8 mouse cellular contexts compared by ENCODE assay signal in the genomic region with DNA sequence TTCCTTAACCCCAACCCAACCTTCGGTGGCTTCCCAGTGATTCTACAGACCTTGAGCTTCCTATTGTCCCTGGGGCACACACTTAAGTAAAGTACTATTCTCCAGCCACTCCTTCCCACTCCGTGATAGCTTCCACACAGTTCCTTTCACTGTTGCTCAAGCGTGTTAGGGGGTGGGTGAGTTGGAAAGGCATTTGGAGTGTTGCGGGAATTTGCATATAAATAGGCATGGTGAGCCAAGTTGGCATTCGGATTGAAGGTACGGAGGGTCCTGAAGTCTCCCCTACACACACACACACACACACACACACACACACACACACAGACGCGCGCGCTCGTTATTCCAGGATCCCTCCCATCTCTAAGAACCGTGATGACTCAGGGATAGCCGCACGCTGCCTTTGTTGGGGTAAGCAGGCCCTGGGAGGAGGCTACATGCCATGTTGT. TPM values are rescaled to one million over a fixed set of nuclear protein-coding genes. Genes with fewer than 3 reads are reported as not detected.
DNase-seq lines count a peak whose midpoint lies in the region; ATAC-seq and TF ChIP-seq lines count a peak whose summit lies in the region.

No protein-coding gene starts in this region.

- H3K4me2 ChIP-seq in heart, embryonic 12.5 days = peak overlapping the region; percentile 99
- H3K4me2 ChIP-seq in intestine, postnatal 0 days (replicated peaks; ENCODE audit: low read depth) = peak overlapping the region; percentile 99

- TF ChIP-seq CTCF in cortical plate, adult 2 months (IDR thresholded peaks at IDR 0.05; ENCODE audit: extremely low read depth, insufficient read depth, low read length) = no peak
- TF ChIP-seq CTCF in intestine, postnatal 0 days (IDR thresholded peaks at IDR 0.05; ENCODE audit: low read depth) = no peak

- WGBS in heart, embryonic 12.5 days = 2% methylated on average over 14 of the region's 14 CpGs
- WGBS in intestine, postnatal 0 days = 6% methylated on average over 14 of the region's 14 CpGs

- no peaks in the 10 kb centered on the region for H3K9me3 ChIP-seq in heart, embryonic 12.5 days (replicated peaks)
- no peaks in the 10 kb centered on the region for H3K9me3 ChIP-seq in intestine, postnatal 0 days (ENCODE audit: control insufficient read depth)

- no peak for DNase-seq in heart, postnatal 4 days
- DNase-seq in 3T3-L1 (ENCODE audit: low read depth, low spot score) = peak; percentile 48
- DNase-seq in retina, embryonic 14.5 days (ENCODE audit: low spot score) = peak; percentile 14
- no peak for DNase-seq in layer of hippocampus, adult 9-11 months

- peaks cover 16% of the 10 kb centered on the region for H3K4me1 ChIP-seq in heart, embryonic 12.5 days (replicated peaks)
- no peaks in the 10 kb centered on the region for H3K4me1 ChIP-seq in cortical plate, adult 2 months (ENCODE audit: control insufficient read depth, insufficient read depth, low read length)
- no peaks in the 10 kb centered on the region for H3K4me1 ChIP-seq in intestine, postnatal 0 days (replicated peaks; ENCODE audit: control insufficient read depth, insufficient read depth, low read length)

- TF ChIP-seq POLR2A in cortical plate, adult 2 months (IDR thresholded peaks at IDR 0.05; ENCODE audit: extremely low read depth, insufficient read depth, low read length) = no peak

- H3K36me3 ChIP-seq in heart, embryonic 12.5 days = no peaks in the 10 kb centered on the region
- no peaks in the 10 kb centered on the region for H3K36me3 ChIP-seq in intestine, postnatal 0 days (ENCODE audit: control insufficient read depth, insufficient read depth)

- H3K27me3 ChIP-seq in heart, embryonic 12.5 days (replicated peaks) = peaks cover 70% of the 10 kb centered on the region
- peaks cover 29% of the 10 kb centered on the region for H3K27me3 ChIP-seq in intestine, postnatal 0 days (replicated peaks; ENCODE audit: control insufficient read depth, insufficient read depth, low read length)

- H3K27ac ChIP-seq in heart, embryonic 12.5 days (ENCODE audit: poor library complexity, severe bottlenecking) = no peak overlapping the region
- H3K27ac ChIP-seq in cortical plate, adult 2 months (ENCODE audit: insufficient read depth, low read length) = no peak overlapping the region
- no peak overlapping the region for H3K27ac ChIP-seq in intestine, postnatal 0 days (ENCODE audit: low read depth, low read length)

- H3K9ac ChIP-seq in heart, embryonic 12.5 days = peak overlapping the region; percentile 61
- H3K9ac ChIP-seq in intestine, postnatal 0 days (ENCODE audit: low read depth, low read length) = peak overlapping the region; percentile 22; the same call in 1 of the 2 replicates

- ATAC-seq in heart, embryonic 12.5 days (ENCODE audit: insufficient number of reproducible peaks, low FRiP score) = 0 out of 2 replicates have a peak, but pooled peaks have one; percentile 29
- 0 out of 2 replicates have a peak, but pooled peaks have one; percentile 6 for ATAC-seq in intestine, postnatal 0 days
- ATAC-seq in granulocyte monocyte progenitor cell, adult 5-6 weeks (replicated peaks; ENCODE audit: poor library complexity, severe bottlenecking) = no peak

- H3K4me3 ChIP-seq in heart, embryonic 12.5 days = peak overlapping the region; percentile 63
- peak overlapping the region; percentile 30; the same call in 1 of the 2 replicates for H3K4me3 ChIP-seq in cortical plate, adult 2 months (ENCODE audit: insufficient read depth, low read length)
- peak overlapping the region; percentile 59 for H3K4me3 ChIP-seq in intestine, postnatal 0 days (ENCODE audit: low read depth, low read length)

RNA-seq across cellular contexts. Expression of gene Slc4a11, which starts 0.5 kb away (rescaled TPM):
- 0.12 and 0.13 TPM in 2 replicates for polyA plus RNA-seq in heart, embryonic 12.5 days (2016; fragmentation: Nextera tagmentation; extraction: Ambion mirVana)
- under 1 TPM; 0.12 to 0.16 TPM for total RNA-seq in heart, postnatal 4 days (2021)
- 1.5 and 1.8 TPM in 2 replicates for polyA plus RNA-seq in cortical plate, adult 2 months (2012; rRNA removed)
- polyA plus RNA-seq in intestine, postnatal 0 days (2015; fragmentation: Nextera tagmentation; extraction: Ambion mirVana) = 0.14 TPM in 1 of 2 replicates, not detected in the other
- 0.32 and 5.7 TPM in 2 replicates for total RNA-seq in granulocyte monocyte progenitor cell, adult 5-6 weeks (2014; fragmentation: Nextera tagmentation)
- 0.52 TPM in 1 of 2 replicates, not detected in the other for total RNA-seq in granulocyte monocyte progenitor cell, adult 5-6 weeks (2017)

RNA-seq across cellular contexts. Expression of gene Itpa, which starts 30.4 kb away (rescaled TPM):
- polyA plus RNA-seq in heart, embryonic 12.5 days (2016; fragmentation: Nextera tagmentation; extraction: Ambion mirVana) = 79.7 and 84.1 TPM in 2 replicates
- 10 to 100 TPM; 32.7 to 35.2 TPM for total RNA-seq in heart, postnatal 4 days (2021)
- 64.5 TPM in 2 replicates for polyA plus RNA-seq in cortical plate, adult 2 months (2012; rRNA removed)
- polyA plus RNA-seq in intestine, postnatal 0 days (2015; fragmentation: Nextera tagmentation; extraction: Ambion mirVana) = 59.1 and 60.8 TPM in 2 replicates
- total RNA-seq in granulocyte monocyte progenitor cell, adult 5-6 weeks (2014; fragmentation: Nextera tagmentation) = 80.5 and 90.4 TPM in 2 replicates
- total RNA-seq in granulocyte monocyte progenitor cell, adult 5-6 weeks (2017) = 64.1 and 76.7 TPM in 2 replicates

RNA-seq across cellular contexts. Expression of gene Ddrgk1, which starts 33.4 kb away (rescaled TPM):
- 44.5 and 46.3 TPM in 2 replicates for polyA plus RNA-seq in heart, embryonic 12.5 days (2016; fragmentation: Nextera tagmentation; extraction: Ambion mirVana)
- total RNA-seq in heart, postnatal 4 days (2021) = 10 to 100 TPM; 57.7 to 58.9 TPM
- 102 and 109 TPM in 2 replicates for polyA plus RNA-seq in cortical plate, adult 2 months (2012; rRNA removed)
- polyA plus RNA-seq in intestine, postnatal 0 days (2015; fragmentation: Nextera tagmentation; extraction: Ambion mirVana) = 118 and 120 TPM in 2 replicates
- 50.3 and 111 TPM in 2 replicates for total RNA-seq in granulocyte monocyte progenitor cell, adult 5-6 weeks (2014; fragmentation: Nextera tagmentation)
- total RNA-seq in granulocyte monocyte progenitor cell, adult 5-6 weeks (2017) = 84.5 and 86.3 TPM in 2 replicates

RNA-seq across cellular contexts. Expression of gene Lzts3, which starts 55.2 kb away (rescaled TPM):
- 1.8 TPM in 2 replicates for polyA plus RNA-seq in heart, embryonic 12.5 days (2016; fragmentation: Nextera tagmentation; extraction: Ambion mirVana)
- total RNA-seq in heart, postnatal 4 days (2021) = 1 to 10 TPM; 4.3 to 5.0 TPM
- 200 and 201 TPM in 2 replicates for polyA plus RNA-seq in cortical plate, adult 2 months (2012; rRNA removed)
- 9.7 and 11.4 TPM in 2 replicates for polyA plus RNA-seq in intestine, postnatal 0 days (2015; fragmentation: Nextera tagmentation; extraction: Ambion mirVana)
- 1.2 TPM in 1 of 2 replicates, not detected in the other for total RNA-seq in granulocyte monocyte progenitor cell, adult 5-6 weeks (2014; fragmentation: Nextera tagmentation)
- total RNA-seq in granulocyte monocyte progenitor cell, adult 5-6 weeks (2017) = 0.13 and 0.57 TPM in 2 replicates

Comparison
In these comparisons a context has a peak if more than half of its experiments do, and no peak if none do; other contexts are left out.
1. DNase-seq: peak in 3T3-L1 (single experiment) and retina, embryonic 14.5 days (single experiment); none in heart, postnatal 4 days (single experiment) and layer of hippocampus, adult 9-11 months (single experiment).
2. Peak in every context shown above with its lines, with median percentiles within 50 percentile points of each other: H3K4me3 ChIP-seq.